Mouse (Mus musculus): ENCODE measurements around the gene 4930519G04Rik. TPM values are rescaled to one million over a fixed set of nuclear protein-coding genes. Genes with fewer than 3 reads are reported as not detected.
"Not testable (repeated sequence)": the region's sequence is repeated elsewhere in the genome, so short reads cannot be mapped to it uniquely, and the experiment has no call there.

4930519G04Rik gene
- total RNA-seq, 2 experiments from 2014 or later = not detected

DNA sequence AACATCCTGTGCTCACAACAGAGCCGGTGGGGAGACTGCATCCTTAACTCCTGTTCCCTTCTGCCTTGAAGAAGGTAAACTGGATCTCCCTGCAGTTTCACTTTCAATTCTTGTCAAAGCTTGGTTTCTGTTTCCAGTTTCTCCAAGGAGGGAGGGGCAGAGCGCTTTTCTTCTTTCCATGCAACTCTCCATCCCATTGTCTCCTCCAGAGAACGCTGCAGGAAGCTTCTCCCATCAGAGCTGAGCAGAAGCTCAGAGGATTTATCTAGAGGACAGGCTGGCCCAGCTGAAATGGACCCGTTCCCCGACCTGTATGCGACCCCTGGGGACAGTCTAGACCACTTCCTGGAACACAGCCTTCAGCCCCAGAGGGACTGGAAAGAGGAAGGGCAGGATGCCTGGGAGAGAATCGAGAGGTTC is 43.9 kb downstream of the 4930519G04Rik start:
- no peak for ATAC-seq (replicated peaks; ENCODE audit: low FRiP score, poor library complexity, severe bottlenecking)

DNA sequence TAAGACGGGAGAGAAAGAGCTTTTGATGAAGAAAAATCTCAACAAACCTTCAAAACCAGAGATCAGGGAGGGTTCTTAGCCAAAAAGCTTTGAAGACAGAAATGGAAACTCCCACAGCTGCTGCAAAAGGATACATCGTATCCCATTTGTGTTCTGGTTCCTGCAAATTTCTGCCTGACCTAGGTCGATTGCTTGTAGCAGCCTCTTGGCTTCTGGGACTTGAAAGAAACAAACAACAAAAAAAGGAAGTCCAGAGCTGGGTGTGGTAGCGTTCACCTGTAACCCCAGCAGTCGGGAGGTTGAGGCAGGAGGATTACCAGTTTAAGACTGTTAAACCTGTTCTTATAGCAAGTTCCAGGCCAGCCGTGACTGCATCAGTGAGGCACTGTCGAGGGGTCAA is 45.4 kb downstream of the 4930519G04Rik start:
- no peak for ATAC-seq (replicated peaks; ENCODE audit: low FRiP score, poor library complexity, severe bottlenecking)

DNA sequence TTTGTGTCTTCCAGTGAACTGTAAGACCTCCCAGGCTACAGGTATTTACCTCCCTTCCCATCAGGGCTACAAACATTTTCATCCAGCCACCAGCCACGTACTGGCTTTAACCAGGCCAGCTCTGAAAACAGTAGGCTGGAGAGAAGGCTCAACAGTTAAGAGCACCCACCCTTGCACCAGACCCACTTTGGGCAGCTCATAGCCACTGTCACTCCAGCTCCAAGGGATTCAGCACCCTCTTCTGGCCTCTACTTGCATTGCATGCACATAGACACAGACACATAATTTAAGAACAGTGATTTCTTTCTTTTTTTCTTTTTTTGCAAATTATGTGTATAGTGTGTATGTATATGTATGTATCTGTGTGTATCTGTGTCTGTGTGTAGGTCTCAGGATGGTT is 48.9 kb downstream of the 4930519G04Rik start:
- ATAC-seq (replicated peaks; ENCODE audit: low FRiP score, poor library complexity, severe bottlenecking) = no peak

DNA sequence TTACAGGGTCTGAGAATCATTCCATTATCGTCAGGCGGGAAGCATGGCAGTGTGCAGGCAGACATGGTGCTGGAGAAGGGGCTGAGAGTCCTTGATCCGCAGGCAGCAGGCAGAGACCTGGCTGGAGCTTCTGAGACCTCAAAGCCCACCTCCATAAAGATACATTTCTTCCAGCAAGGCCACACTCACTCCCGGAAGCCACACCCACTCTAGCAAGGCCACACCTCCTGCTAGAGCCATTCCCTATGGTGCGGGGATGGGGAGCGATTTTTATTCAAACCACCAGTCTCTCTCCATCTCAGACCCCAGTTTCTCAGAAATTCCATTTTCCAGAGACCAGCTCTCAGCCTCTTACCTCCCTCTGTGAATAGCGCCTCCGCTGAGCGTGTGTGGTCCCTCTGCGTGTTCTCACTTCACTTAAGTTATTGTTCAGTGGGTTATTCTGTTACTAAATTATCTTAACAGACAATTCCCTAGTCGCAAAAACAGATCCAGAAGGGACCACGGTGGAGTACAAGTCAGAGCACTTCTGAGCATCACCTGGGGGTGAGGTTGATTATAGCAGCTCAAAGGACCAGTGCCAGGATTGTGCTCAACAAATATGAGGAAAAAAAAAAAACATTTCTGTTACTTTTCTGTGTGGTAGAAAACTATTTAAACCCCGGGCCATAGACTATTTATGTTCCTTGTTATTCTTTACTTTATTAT is 55.3 kb downstream of the 4930519G04Rik start:
- ATAC-seq (replicated peaks; ENCODE audit: low FRiP score, poor library complexity, severe bottlenecking) = no peak

DNA sequence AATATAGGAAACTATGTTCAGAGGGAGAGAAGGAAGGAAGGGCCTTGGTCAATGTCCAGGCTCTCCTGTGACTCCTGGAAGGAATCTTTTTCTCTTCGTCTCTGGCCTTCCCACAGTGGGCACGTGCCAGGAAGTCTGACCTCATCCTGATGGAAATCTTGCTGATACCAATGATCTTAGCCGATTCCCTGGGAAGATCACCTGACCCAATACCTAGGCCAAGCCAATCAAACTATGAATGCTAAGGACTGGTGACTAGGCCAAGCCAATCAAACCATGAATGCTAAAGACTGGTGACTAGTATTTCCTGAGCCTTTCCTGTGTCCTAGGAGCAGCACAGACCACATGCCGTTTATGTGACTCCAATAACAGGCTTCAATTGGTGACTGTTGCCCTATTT is 60.2 kb downstream of the 4930519G04Rik start:
- ATAC-seq (replicated peaks; ENCODE audit: low FRiP score, poor library complexity, severe bottlenecking) = no peak

DNA sequence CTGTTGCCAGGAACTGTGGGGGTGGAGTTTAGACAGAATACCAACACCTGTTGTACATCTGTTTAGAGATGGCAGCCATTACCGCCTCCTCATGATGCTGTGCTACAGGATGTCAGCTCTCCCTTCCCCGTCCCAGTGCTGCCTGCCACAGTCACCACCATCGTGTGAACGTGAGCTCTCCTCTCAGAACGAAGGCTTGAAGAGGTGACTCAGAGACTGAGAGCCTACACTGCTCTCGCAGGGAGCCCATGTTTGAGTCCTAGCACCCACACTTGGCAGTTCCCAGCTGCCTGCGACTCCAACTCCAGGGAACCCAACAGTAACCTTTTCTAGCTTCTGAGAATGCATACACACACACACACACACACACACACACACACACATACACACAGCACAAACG is 61.4 kb downstream of the 4930519G04Rik start:
- ATAC-seq (replicated peaks; ENCODE audit: low FRiP score, poor library complexity, severe bottlenecking) = no peak

DNA sequence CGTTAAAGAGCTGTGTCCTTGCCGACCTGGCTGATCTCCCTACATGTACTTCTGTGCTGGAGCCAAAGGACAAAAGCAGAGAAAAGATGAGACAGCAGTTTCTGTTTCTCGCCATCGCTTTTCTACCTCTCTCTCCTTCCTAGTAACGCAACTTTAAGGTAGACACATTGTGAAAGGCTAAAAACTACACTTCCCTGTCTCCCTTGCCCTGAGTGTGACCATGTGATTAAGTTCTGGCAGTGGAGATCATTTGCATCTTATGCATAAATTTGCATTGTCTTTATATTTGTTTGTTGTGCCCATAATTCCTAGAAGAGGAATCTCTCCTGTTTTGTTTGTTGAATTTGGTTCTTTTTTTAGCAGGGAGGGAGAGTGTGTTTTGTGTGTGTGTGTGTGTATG is 62.4 kb downstream of the 4930519G04Rik start:
- no peak for ATAC-seq (replicated peaks; ENCODE audit: low FRiP score, poor library complexity, severe bottlenecking)

DNA sequence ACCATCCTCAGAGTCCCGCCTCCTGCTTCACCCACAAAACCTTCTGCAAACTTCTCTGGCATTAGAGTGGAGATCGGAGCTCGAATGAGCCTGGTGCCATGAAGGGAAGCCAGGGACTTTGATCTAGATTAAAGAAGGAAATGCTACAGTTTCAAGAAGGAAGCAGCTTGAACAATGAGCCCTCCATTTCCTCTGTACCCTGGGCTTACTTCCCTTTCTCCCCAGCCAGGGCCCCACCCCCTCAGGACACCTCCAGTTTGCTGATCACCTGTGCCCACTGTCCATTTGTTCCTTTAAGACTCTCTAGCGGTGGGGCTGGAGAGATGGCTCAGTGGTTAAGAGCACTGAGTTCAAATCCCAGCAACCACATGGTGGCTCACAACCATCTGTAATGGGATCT is 63.3 kb downstream of the 4930519G04Rik start:
- no peak for ATAC-seq (replicated peaks; ENCODE audit: low FRiP score, poor library complexity, severe bottlenecking)

DNA sequence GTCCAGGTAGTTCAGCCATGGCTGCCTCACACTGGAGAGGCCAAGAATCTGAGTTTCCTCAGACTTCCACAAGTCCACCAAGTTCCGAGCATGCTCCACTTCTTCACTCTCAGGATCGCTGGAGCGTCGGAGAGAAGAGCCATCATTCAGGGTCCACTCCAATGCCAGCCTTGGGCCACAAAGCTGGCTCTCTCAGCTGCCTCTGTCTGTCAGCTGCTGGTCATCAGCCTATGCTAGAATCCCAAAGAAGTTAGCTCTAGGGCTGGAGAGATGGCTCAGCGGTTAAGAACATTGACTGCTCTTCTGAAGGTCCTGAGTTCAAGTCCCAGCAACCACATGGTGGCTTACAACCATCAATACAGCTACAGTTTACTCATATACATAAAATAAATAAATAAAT is 63.9 kb downstream of the 4930519G04Rik start:
- not testable (repeated sequence) for ATAC-seq (replicated peaks; ENCODE audit: low FRiP score, poor library complexity, severe bottlenecking)

DNA sequence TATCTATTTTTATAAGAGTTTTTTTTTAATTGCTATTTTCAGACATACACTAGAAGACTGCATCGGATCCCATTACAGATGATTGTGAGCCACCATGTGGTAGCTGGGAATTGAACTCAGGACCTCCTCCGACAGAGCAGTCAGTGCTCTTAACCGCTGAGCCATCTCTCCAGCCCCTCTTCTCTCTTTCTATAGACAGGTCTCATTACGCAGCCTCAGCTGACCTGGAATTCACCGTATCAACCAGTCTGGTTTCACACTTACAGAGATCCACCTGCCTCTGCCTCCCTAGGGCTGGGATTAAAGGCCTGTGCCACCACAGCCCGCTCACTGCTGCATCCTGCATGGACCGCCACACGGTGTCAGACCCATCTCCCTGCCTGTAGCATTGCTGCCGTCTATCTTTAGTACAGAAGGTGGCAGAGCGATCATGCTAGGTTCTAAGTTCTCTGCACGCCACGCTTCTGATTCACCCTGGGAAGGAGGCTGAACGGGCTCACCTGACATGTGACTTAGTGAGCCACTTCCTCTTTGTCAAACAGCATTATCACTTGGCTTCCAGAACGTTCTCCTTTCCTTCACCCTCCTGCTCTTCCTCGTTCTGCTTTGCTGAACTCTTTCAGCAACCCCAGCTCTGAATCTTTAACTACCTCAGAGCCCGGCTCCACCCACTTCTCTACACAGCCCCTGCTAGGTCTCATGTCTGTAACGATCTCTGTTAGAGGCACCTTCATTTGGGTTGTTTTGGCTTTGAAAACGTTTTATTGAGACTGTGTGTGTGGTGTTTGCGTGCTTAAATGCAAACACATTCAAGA is 68.3 kb downstream of the 4930519G04Rik start:
- peak; percentile 64 for ATAC-seq (replicated peaks; ENCODE audit: low FRiP score, poor library complexity, severe bottlenecking)

DNA sequence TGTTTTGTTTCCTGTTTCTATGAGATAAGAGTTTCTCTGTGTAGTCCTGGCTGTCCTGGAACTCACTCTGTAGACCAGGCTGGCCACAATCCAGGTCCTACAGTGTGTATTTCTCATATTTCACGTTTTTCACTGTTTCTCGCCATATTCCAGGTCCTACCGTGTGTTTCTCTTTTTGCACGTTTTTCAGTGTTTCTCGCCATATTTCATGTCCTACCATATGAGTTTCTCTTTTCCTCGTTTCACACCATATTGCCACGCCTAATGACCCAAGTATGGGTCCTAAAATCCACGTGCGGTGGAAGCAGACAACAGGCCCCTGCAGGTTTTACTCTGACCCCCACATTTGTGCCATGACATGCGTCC is 68.9 kb downstream of the 4930519G04Rik start:
- ATAC-seq (replicated peaks; ENCODE audit: low FRiP score, poor library complexity, severe bottlenecking) = peak; percentile 33

DNA sequence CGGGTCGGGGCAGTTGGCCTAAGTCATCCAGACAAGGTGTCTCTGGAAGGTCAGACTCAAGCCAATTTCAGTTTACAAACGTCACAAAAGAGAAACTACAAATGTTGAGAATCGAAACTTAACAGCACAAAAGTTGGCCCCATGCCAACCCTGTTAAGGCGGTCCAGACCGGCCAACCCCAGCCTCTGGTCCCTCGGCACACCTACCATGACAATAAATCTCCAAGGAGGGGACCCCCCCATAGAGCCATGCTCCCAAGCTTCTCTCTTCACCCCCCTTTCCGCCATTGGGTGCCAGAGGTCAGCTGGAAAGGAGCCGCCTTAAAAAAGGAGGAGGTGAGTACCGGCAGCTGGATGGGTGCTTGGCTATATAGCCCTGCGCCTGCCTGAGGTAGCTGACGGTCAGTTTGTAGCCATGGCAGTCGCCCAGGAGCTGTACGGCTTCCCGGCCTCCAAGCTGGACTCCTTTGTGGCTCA is 69.6 kb downstream of the 4930519G04Rik start, which contains the start of gene Oasl1:
Gene Oasl1 (plus strand): TSS at position 243 of the 476 bp plus-strand sequence.
- peak; percentile 74 for ATAC-seq (replicated peaks; ENCODE audit: low FRiP score, poor library complexity, severe bottlenecking)

DNA sequence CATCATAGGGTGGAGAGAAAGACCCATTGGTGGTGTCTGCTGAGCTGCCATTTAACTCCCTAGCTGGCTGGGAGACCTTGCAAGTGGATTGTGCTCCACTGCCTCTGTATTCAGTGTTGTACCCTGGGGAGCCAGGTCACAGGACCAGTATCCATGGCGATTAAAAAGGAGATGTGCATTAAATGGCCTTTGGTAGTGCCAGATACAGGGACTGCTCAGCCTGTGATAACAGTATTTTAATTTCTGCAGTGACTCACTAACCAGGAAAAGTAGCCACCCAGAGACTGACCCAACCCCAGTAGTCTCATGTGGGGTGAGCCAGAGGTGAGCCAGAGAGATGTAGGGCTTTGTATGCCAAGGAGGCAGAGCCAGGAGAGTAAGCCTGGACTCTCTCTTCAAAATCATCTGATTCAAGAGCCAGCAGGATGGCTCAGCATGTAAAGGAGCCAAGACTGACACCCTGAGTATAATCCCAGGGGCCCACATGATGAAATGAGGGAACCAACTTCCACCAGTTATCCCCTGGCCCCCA is 72.8 kb downstream of the 4930519G04Rik start:
- ATAC-seq (replicated peaks; ENCODE audit: low FRiP score, poor library complexity, severe bottlenecking) = no peak

DNA sequence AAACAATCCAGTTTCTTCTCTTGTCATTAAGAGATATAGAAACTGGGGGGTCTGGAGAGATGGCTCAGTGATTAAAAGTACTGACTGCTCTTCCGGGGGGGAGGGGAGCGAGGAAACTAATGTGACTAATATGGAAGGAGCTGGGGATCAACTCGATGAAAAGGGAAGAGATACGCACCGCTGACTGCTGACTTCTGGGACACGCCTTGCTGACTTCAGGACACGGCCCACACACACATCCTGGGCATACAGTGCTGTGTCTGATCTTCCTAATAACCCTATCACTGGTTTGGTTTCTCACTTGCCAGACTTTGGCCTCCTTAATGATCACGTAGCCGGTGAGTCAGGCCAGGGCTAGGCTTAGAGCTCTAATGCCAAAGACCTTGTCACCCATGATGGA is 73.3 kb downstream of the 4930519G04Rik start:
- ATAC-seq (replicated peaks; ENCODE audit: low FRiP score, poor library complexity, severe bottlenecking) = no peak

DNA sequence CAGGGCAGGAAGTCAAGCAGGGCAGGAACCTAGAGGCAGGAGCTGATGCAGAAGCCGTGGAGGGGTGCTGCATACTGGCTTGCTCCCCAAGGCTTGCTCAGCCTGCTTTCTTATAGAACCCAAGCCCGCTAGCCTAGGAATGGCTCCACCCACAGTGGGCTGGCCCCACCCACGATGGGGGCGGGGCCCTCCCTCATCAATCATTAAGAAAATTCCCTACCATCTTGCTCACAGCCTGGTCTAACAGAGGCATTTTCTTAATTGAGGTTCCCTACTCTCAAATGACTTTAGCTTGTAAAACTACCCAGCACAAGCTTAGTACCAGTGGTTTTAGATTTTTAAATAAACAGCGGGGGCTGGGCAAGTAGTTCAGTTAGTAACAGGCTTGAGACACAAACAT is 78.2 kb downstream of the 4930519G04Rik start:
- ATAC-seq (replicated peaks; ENCODE audit: low FRiP score, poor library complexity, severe bottlenecking) = no peak

DNA sequence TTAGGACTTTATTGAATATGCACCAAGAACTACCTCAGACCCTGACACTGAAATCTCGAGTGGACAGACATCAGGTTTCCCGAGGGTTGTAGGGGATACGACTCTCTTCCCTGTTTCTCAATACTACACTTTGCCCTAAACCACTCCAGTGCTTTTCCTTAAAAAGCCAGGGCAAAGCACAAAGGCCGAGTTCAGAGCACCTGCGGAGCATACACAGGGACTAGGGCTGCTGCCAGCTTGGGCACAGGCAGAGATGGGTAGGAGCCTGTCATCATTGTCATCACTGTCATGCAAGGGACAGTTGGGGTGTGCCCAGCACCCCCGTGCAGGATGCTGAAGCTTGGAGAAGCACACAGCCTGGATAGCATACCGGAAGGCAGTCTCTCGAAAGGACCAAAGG is 79.7 kb downstream of the 4930519G04Rik start:
- ATAC-seq (replicated peaks; ENCODE audit: low FRiP score, poor library complexity, severe bottlenecking) = no peak

Other genes with a start within 250 kb of the 4930519G04Rik start
- not detected in 2 replicates for gene Trpv4, start 195.2 kb upstream of the 4930519G04Rik start, total RNA-seq (2015; ENCODE audit: low replicate concordance)
- gene Trpv4, start 195.2 kb upstream of the 4930519G04Rik start, total RNA-seq (2017; ENCODE audit: low replicate concordance) = 1.5 TPM in 1 of 2 replicates, not detected in the other
- gene Gltp, start 162.7 kb upstream of the 4930519G04Rik start, total RNA-seq (2015; ENCODE audit: low replicate concordance) = 103 and 104 TPM in 2 replicates
- gene Gltp, start 162.7 kb upstream of the 4930519G04Rik start, total RNA-seq (2017; ENCODE audit: low replicate concordance) = 42.0 and 54.4 TPM in 2 replicates
- gene Tchp, start 145.9 kb upstream of the 4930519G04Rik start, total RNA-seq (2015; ENCODE audit: low replicate concordance) = 2.2 and 19.7 TPM in 2 replicates
- gene Tchp, start 145.9 kb upstream of the 4930519G04Rik start, total RNA-seq (2017; ENCODE audit: low replicate concordance) = 12.5 and 23.8 TPM in 2 replicates
- gene Ankrd13a, start 79.0 kb upstream of the 4930519G04Rik start, total RNA-seq (2015; ENCODE audit: low replicate concordance) = 113 and 121 TPM in 2 replicates
- gene Ankrd13a, start 79.0 kb upstream of the 4930519G04Rik start, total RNA-seq (2017; ENCODE audit: low replicate concordance) = 124 and 147 TPM in 2 replicates
- gene Git2, start 78.1 kb upstream of the 4930519G04Rik start, total RNA-seq (2015; ENCODE audit: low replicate concordance) = 57.0 and 59.5 TPM in 2 replicates
- gene Git2, start 78.1 kb upstream of the 4930519G04Rik start, total RNA-seq (2017; ENCODE audit: low replicate concordance) = 51.1 and 56.1 TPM in 2 replicates
- gene 1500011B03Rik, start 30.2 kb upstream of the 4930519G04Rik start, total RNA-seq (2015; ENCODE audit: low replicate concordance) = 11.7 and 11.9 TPM in 2 replicates
- 14.5 TPM in 1 of 2 replicates, not detected in the other for gene 1500011B03Rik, start 30.2 kb upstream of the 4930519G04Rik start, total RNA-seq (2017; ENCODE audit: low replicate concordance)
- not detected in 2 replicates for gene Gm9936, start 5.0 kb downstream of the 4930519G04Rik start, total RNA-seq (2015; ENCODE audit: low replicate concordance)
- not detected in 2 replicates for gene Gm9936, start 5.0 kb downstream of the 4930519G04Rik start, total RNA-seq (2017; ENCODE audit: low replicate concordance)
- 8.3 and 14.7 TPM in 2 replicates for gene Oasl2, start 43.3 kb downstream of the 4930519G04Rik start, total RNA-seq (2015; ENCODE audit: low replicate concordance)
- gene Oasl2, start 43.3 kb downstream of the 4930519G04Rik start, total RNA-seq (2017; ENCODE audit: low replicate concordance) = 3.0 and 4.5 TPM in 2 replicates
- gene Oasl1, start 69.6 kb downstream of the 4930519G04Rik start, total RNA-seq (2015; ENCODE audit: low replicate concordance) = 5.4 and 9.4 TPM in 2 replicates
- 7.2 and 20.0 TPM in 2 replicates for gene Oasl1, start 69.6 kb downstream of the 4930519G04Rik start, total RNA-seq (2017; ENCODE audit: low replicate concordance)
- 2.5 and 5.4 TPM in 2 replicates for gene 2210016L21Rik, start 88.5 kb downstream of the 4930519G04Rik start, total RNA-seq (2015; ENCODE audit: low replicate concordance)
- gene 2210016L21Rik, start 88.5 kb downstream of the 4930519G04Rik start, total RNA-seq (2017; ENCODE audit: low replicate concordance) = 1.4 and 4.3 TPM in 2 replicates
- not detected in 2 replicates for gene Hnf1a, start 117.4 kb downstream of the 4930519G04Rik start, total RNA-seq (2015; ENCODE audit: low replicate concordance)
- not detected in 2 replicates for gene Hnf1a, start 117.4 kb downstream of the 4930519G04Rik start, total RNA-seq (2017; ENCODE audit: low replicate concordance)
- 69.2 and 99.5 TPM in 2 replicates for gene Sppl3, start 157.5 kb downstream of the 4930519G04Rik start, total RNA-seq (2015; ENCODE audit: low replicate concordance)
- 73.7 and 92.4 TPM in 2 replicates for gene Sppl3, start 157.5 kb downstream of the 4930519G04Rik start, total RNA-seq (2017; ENCODE audit: low replicate concordance)
- not detected in 2 replicates for gene Gm10401, start 244.6 kb downstream of the 4930519G04Rik start, total RNA-seq (2015; ENCODE audit: low replicate concordance)
- 1.2 and 5.8 TPM in 2 replicates for gene Gm10401, start 244.6 kb downstream of the 4930519G04Rik start, total RNA-seq (2017; ENCODE audit: low replicate concordance)